Mouse (Mus musculus) lung, embryonic 16.5 days (tissue): Measurements from ENCODE around the gene Igdcc4. TPM values are rescaled to one million over a fixed set of nuclear protein-coding genes. Genes with fewer than 3 reads are reported as not detected.

Source experiments
- ATAC-seq: fragments of 200-750 bp; cut with Nextera tagmentation; 2 replicates; pipeline ENCODE4 v1.8.0; 2017; ENCODE audit warnings: low read depth, mild to moderate bottlenecking, moderate library complexity
- H3K27ac ChIP-seq: fragments of 300-500 bp; sonication (generic); 2 replicates; pipeline ENCODE4 v1.5.1; 2014; ENCODE audit warnings: mild to moderate bottlenecking, control low read depth, low read length
- H3K27me3 ChIP-seq: fragments of 300-500 bp; sonication (generic); 2 replicates; pipeline ENCODE4 v1.6.1; 2014; ENCODE audit warnings: low read depth, low read length, mixed read lengths; ENCODE audit not compliant: control insufficient read depth, insufficient read depth
- H3K36me3 ChIP-seq: fragments of 300-500 bp; sonication (generic); 2 replicates; pipeline ENCODE4 v1.6.1; 2014; ENCODE audit warnings: low read length; ENCODE audit not compliant: control insufficient read depth, insufficient read depth
- H3K4me1 ChIP-seq: fragments of 300-500 bp; sonication (generic); replicated peaks from 2 replicates; pipeline ENCODE4 v1.6.1; 2014; ENCODE audit warnings: low read length, mixed read lengths; ENCODE audit not compliant: control insufficient read depth, insufficient read depth
- H3K4me2 ChIP-seq: fragments of 300-500 bp; sonication (generic); 2 replicates; pipeline ENCODE4 v1.6.1; 2014; ENCODE audit warnings: low read depth, low read length, control low read depth
- H3K4me3 ChIP-seq: fragments of 300-500 bp; sonication (generic); 2 replicates; pipeline ENCODE4 v1.5.1; 2014; ENCODE audit warnings: mild to moderate bottlenecking, low read length, control low read depth
- H3K9ac ChIP-seq: fragments of 300-500 bp; sonication (generic); 2 replicates; pipeline ENCODE4 v1.6.1; 2014; ENCODE audit warnings: low read length, control low read depth
- H3K9me3 ChIP-seq: fragments of 300-500 bp; sonication (generic); 2 replicates; pipeline ENCODE4 v1.6.1; 2016; ENCODE audit warnings: low read length; ENCODE audit not compliant: control insufficient read depth
- WGBS: fragments of 180-500 bp; shearing (Covaris S2); extraction: QIAGEN DNeasy Blood & Tissue Kit; methylation state at CpG from one replicate; pipeline ENCODE4 v1.1.7; 2014; 5-methylcytosine and 5-hydroxymethylcytosine counted together
- polyA plus RNA-seq: library from polyadenylated mRNA; unstranded; fragments of >200 nt; fragmentation: Nextera tagmentation; extraction: Ambion mirVana; gene quantifications from 2 replicates; pipeline ENCODE4 v1.2.1, GENCODE M21; 2015

Igdcc4 gene
- polyA plus RNA-seq, 1 experiment from 2014 or later = 11.3 TPM

- Histone ChIP-seq H3K27me3 (peaks cover under 1% of the 10 kb centered on the region), H3K9me3 (no peaks in the 10 kb centered on the region), H3K4me3 (no peak overlapping the region; the same call in 1 of the 2 replicates), H3K4me1 (peaks cover 5% of the 10 kb centered on the region; the same call in 1 of the 2 replicates), H3K4me2 (peak overlapping the region; percentile 36), H3K36me3 (no peaks in the 10 kb centered on the region), H3K27ac (no peak overlapping the region), H3K9ac (no peak overlapping the region)
- WGBS = 18% methylated on average over 25 of the region's 25 CpGs
- 0 out of 2 replicates have a peak, but pooled peaks have one; percentile 34 for ATAC-seq
These were observed 27.0 kb downstream of the Igdcc4 start for GRCm38 (mm10) chr9:65128123-65128815.

- WGBS = 66% methylated on average over 5 of the region's 5 CpGs
- Histone ChIP-seq H3K4me2 (no peak overlapping the region), H3K4me3 (no peak overlapping the region), H3K9me3 (no peaks in the 10 kb centered on the region), H3K27ac (no peak overlapping the region), H3K36me3 (no peaks in the 10 kb centered on the region), H3K4me1 (no peaks in the 10 kb centered on the region), H3K9ac (no peak overlapping the region), H3K27me3 (no peaks in the 10 kb centered on the region)
- no peak for ATAC-seq
These were observed 30.4 kb downstream of the Igdcc4 start for GRCm38 (mm10) chr9:65131717-65132116.

GRCm38 (mm10) chr9:65133739-65134138 lies 32.5 kb downstream of the Igdcc4 start:
- Histone ChIP-seq H3K4me2 (no peak overlapping the region), H3K36me3 (no peaks in the 10 kb centered on the region), H3K27me3 (no peaks in the 10 kb centered on the region), H3K4me1 (no peaks in the 10 kb centered on the region), H3K9me3 (no peaks in the 10 kb centered on the region), H3K27ac (no peak overlapping the region), H3K9ac (no peak overlapping the region), H3K4me3 (no peak overlapping the region)
- 4% methylated on average over 10 of the region's 10 CpGs for WGBS
- peak; percentile 35; the same call in 1 of the 2 replicates for ATAC-seq

GRCm38 (mm10) chr9:65135126-65135525 lies 33.8 kb downstream of the Igdcc4 start:
- no peak overlapping the region for H3K27ac ChIP-seq
- no peak overlapping the region for H3K4me3 ChIP-seq
- no peak overlapping the region for H3K9ac ChIP-seq
- H3K36me3 ChIP-seq = no peaks in the 10 kb centered on the region
- 71% methylated on average over 4 of the region's 4 CpGs for WGBS
- H3K9me3 ChIP-seq = no peaks in the 10 kb centered on the region
- no peaks in the 10 kb centered on the region; the same call in 1 of the 2 replicates for H3K27me3 ChIP-seq
- ATAC-seq = no peak
- peaks cover 1% of the 10 kb centered on the region; the same call in 1 of the 2 replicates for H3K4me1 ChIP-seq
- no peak overlapping the region for H3K4me2 ChIP-seq

- Histone ChIP-seq H3K4me2 (peak overlapping the region; percentile 99), H3K4me1 (peaks cover 12% of the 10 kb centered on the region), H3K9me3 (no peaks in the 10 kb centered on the region), H3K4me3 (peak overlapping the region; percentile 77), H3K36me3 (no peaks in the 10 kb centered on the region), H3K9ac (peak overlapping the region; percentile 81), H3K27me3 (peaks cover 3% of the 10 kb centered on the region), H3K27ac (no peak overlapping the region)
- 2% methylated on average over 8 of the region's 8 CpGs for WGBS
- ATAC-seq = no peak
These were observed 39.2 kb downstream of the Igdcc4 start for GRCm38 (mm10) chr9:65140491-65140890.

GRCm38 (mm10) chr9:65140936-65141305 lies 39.6 kb downstream of the Igdcc4 start, which contains the start of gene Igdcc3:
Gene Igdcc3 (plus strand): TSS chr9:65141189.
- Histone ChIP-seq H3K4me3 (peak within 1 kb of the TSS; percentile 77), H3K27me3 (peaks cover 3% of the 10 kb centered on the region), H3K9me3 (no peaks in the 10 kb centered on the region), H3K4me2 (peak within 1 kb of the TSS; percentile 99), H3K9ac (peak within 1 kb of the TSS; percentile 81), H3K36me3 (no peaks in the 10 kb centered on the region), H3K4me1 (peaks cover 12% of the 10 kb centered on the region), H3K27ac (peak within 1 kb of the TSS; percentile 75)
- peak; percentile 89 for ATAC-seq
- under 1% methylated on average over 34 of the region's 48 CpGs for WGBS

GRCm38 (mm10) chr9:65141306-65141975 lies 40.2 kb downstream of the Igdcc4 start:
- 0% methylated on average over 56 of the region's 73 CpGs for WGBS
- peaks cover 3% of the 10 kb centered on the region for H3K27me3 ChIP-seq
- no peaks in the 10 kb centered on the region for H3K36me3 ChIP-seq
- no peaks in the 10 kb centered on the region for H3K9me3 ChIP-seq
- peak overlapping the region; percentile 75 for H3K27ac ChIP-seq
- H3K4me1 ChIP-seq = peaks cover 12% of the 10 kb centered on the region
- H3K4me3 ChIP-seq = peak overlapping the region; percentile 77
- peak; percentile 77 for ATAC-seq
- peak overlapping the region; percentile 81 for H3K9ac ChIP-seq
- H3K4me2 ChIP-seq = peak overlapping the region; percentile 99

- peak overlapping the region; percentile 75; the same call in 1 of the 2 replicates for H3K27ac ChIP-seq
- WGBS = under 1% methylated on average over 17 of the region's 17 CpGs
- ATAC-seq = peak; percentile 72
These were observed 40.7 kb downstream of the Igdcc4 start for GRCm38 (mm10) chr9:65141976-65142318.

GRCm38 (mm10) chr9:65142399-65142798 lies 41.1 kb downstream of the Igdcc4 start:
- no peak for ATAC-seq
- Histone ChIP-seq H3K27me3 (peaks cover 3% of the 10 kb centered on the region), H3K4me1 (peaks cover 12% of the 10 kb centered on the region), H3K4me3 (peak overlapping the region; percentile 77), H3K4me2 (peak overlapping the region; percentile 99), H3K36me3 (no peaks in the 10 kb centered on the region), H3K9ac (peak overlapping the region; percentile 81), H3K27ac (no peak overlapping the region), H3K9me3 (no peaks in the 10 kb centered on the region)
- 2% methylated on average over 8 of the region's 8 CpGs for WGBS

More at GRCm38 (mm10) chr9:65141976-65142318, 40.7 kb downstream of the Igdcc4 start:
- peak overlapping the region; percentile 77 for H3K4me3 ChIP-seq
- H3K36me3 ChIP-seq = no peaks in the 10 kb centered on the region
- H3K4me1 ChIP-seq = peaks cover 12% of the 10 kb centered on the region
- no peaks in the 10 kb centered on the region for H3K9me3 ChIP-seq
- peaks cover 3% of the 10 kb centered on the region for H3K27me3 ChIP-seq
- peak overlapping the region; percentile 81 for H3K9ac ChIP-seq
- H3K4me2 ChIP-seq = peak overlapping the region; percentile 99
